8 mouse cellular contexts compared by ENCODE assay signal in the genomic region with DNA sequence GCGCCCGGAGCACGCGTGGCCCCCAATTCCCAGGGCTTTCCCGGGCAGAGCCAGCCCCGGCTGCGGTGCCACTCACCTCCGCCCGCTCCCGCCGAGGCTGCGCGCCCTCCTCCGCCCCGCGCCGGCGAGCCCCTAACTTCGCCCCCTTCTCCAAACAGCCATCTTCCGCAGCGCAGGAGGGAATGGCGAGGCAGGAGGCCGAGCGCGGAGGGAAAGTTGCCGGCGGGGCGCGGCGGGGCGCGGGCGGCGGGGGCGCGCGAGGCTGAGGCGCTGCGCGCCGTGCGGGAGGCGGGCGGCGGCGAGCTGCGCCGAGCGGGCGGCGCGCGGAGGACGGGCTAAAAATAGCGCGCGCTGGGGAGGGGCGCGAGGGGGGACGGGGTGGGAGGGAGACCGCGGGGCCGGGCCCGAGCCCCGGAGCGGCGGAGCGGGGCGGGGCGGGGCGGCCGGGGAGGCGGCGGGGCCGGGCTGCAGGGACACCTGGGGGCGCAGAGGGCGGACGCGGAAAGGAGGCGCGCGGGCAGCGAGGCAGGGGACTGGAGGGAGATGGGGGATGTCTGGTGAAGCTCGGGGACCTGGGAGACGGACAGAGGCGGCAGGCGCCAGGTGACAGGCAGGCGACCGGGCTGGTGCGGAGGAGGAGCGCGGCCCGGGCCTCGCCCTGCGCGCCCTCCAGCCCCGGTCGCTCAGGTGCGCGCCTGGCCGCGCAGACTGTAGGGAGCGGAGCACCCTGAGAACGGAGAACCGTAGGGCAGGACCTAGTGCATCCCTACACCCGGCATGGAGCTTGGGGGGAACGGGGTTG. TPM values are rescaled to one million over a fixed set of nuclear protein-coding genes. Genes with fewer than 3 reads are reported as not detected.
DNase-seq lines count a peak whose midpoint lies in the region; ATAC-seq and TF ChIP-seq lines count a peak whose summit lies in the region.

No protein-coding gene starts in this region.

- peak; percentile 66 for ATAC-seq in heart, embryonic 13.5 days (ENCODE audit: extremely low read depth, insufficient number of reproducible peaks, low FRiP score, low TSS enrichment)

- H3K9ac ChIP-seq in heart, embryonic 13.5 days: peak overlapping the region; percentile 83

- peaks cover 4% of the 10 kb centered on the region for H3K4me1 ChIP-seq in cortical plate, adult 2 months (ENCODE audit: control insufficient read depth, insufficient read depth, low read length)
- H3K4me1 ChIP-seq in heart, embryonic 13.5 days: peaks cover 6% of the 10 kb centered on the region; the same call in 1 of the 2 replicates

- peak overlapping the region; percentile 99 for H3K27ac ChIP-seq in cortical plate, adult 2 months (ENCODE audit: insufficient read depth, low read length)
- no peak overlapping the region for H3K27ac ChIP-seq in heart, embryonic 13.5 days (replicated peaks)

- H3K27me3 ChIP-seq in heart, embryonic 13.5 days (replicated peaks): peaks cover 27% of the 10 kb centered on the region

- peak; percentile 13 for DNase-seq in ovary, postnatal 36 days (ENCODE audit: low spot score)
- no peak for DNase-seq in ovary, postnatal 10 days (ENCODE audit: low spot score)
- peak; percentile 20 to 32 for DNase-seq in layer of hippocampus, postnatal 14 days (ENCODE audit: low spot score in 2 of 2)
- DNase-seq in lung, postnatal 25 days (ENCODE audit: low spot score): peak; percentile 3
- peak; percentile 16 to 18 for DNase-seq in spleen, postnatal 36 days (ENCODE audit: low spot score in 2 of 2)
- DNase-seq in adipocyte (ENCODE audit: low spot score): no peak

- H3K4me2 ChIP-seq in heart, embryonic 13.5 days: peak overlapping the region; percentile 93

- H3K4me3 ChIP-seq in cortical plate, adult 2 months (ENCODE audit: insufficient read depth, low read length): peak overlapping the region; percentile 99
- peak overlapping the region; percentile 73 for H3K4me3 ChIP-seq in heart, embryonic 13.5 days

- under 1% methylated on average over 92 of the region's 107 CpGs for WGBS in heart, embryonic 13.5 days

- TF ChIP-seq CTCF in cortical plate, adult 2 months (IDR thresholded peaks at IDR 0.05; ENCODE audit: extremely low read depth, insufficient read depth, low read length): no peak

- no peak for TF ChIP-seq POLR2A in cortical plate, adult 2 months (IDR thresholded peaks at IDR 0.05; ENCODE audit: extremely low read depth, insufficient read depth, low read length)

- H3K36me3 ChIP-seq in heart, embryonic 13.5 days: no peaks in the 10 kb centered on the region

- H3K9me3 ChIP-seq in heart, embryonic 13.5 days: no peaks in the 10 kb centered on the region

RNA-seq across cellular contexts. Expression of a gene that starts 10.0 kb away (rescaled TPM):
- 23.1 and 23.8 TPM in 2 replicates for polyA plus RNA-seq in cortical plate, adult 2 months (2012; rRNA removed)
- 25.3 and 29.0 TPM in 2 replicates for polyA plus RNA-seq in heart, embryonic 13.5 days (2015; fragmentation: Nextera tagmentation; extraction: Ambion mirVana)
- 10 to 100 TPM; 46.5 to 48.3 TPM for total RNA-seq in layer of hippocampus, postnatal 14 days (2021)

Comparison
In these comparisons a context has a peak if more than half of its experiments do, and no peak if none do; other contexts are left out.
1. DNase-seq: peak in ovary, postnatal 36 days (single experiment), layer of hippocampus, postnatal 14 days (2 of 2), lung, postnatal 25 days (single experiment) and spleen, postnatal 36 days (2 of 2); none in ovary, postnatal 10 days (single experiment) and adipocyte (single experiment).